Mouse (Mus musculus) left cerebral cortex, adult 2 months (tissue): ENCODE measurements at regions not wholly inside any gene's neighbourhood (a gene's known extent, or its start where the extent isn't known, plus 50 kb on each side); places are given as distances from the start of the nearest gene placed in this dataset.
A peak's percentile ranks its signal among the peaks of the same experiment; 100 is the strongest.

Source experiments
- DNase-seq, 2 experiments: peaks; one replicate each; pipeline ENCODE4 v3.0.0; 2021 to 2022; ENCODE audit warnings: low spot score in 2 of 2, mixed read lengths in 1 of 2; ENCODE audit errors: extremely low spot score in 1 of 2
- H3K27ac ChIP-seq: fragments of 200-600 bp; 2 replicates; pipeline ENCODE4 v1.8.1; 2022
- H3K4me3 ChIP-seq: fragments of 200-600 bp; 2 replicates; pipeline ENCODE4 v1.8.1; 2022
- CTCF ChIP-seq: fragments of 200-600 bp; IDR thresholded peaks from 2 replicates; pipeline ENCODE4 v1.8.1; 2022; ENCODE audit warnings: antibody characterized with exemption, mild to moderate bottlenecking, moderate library complexity
- intact Hi-C: fragments of 180-260 bp; cut with DNase I; formaldehyde crosslinking; loops from one replicate; pipeline ENCODE4 v1.15.1; 2025

DNA sequence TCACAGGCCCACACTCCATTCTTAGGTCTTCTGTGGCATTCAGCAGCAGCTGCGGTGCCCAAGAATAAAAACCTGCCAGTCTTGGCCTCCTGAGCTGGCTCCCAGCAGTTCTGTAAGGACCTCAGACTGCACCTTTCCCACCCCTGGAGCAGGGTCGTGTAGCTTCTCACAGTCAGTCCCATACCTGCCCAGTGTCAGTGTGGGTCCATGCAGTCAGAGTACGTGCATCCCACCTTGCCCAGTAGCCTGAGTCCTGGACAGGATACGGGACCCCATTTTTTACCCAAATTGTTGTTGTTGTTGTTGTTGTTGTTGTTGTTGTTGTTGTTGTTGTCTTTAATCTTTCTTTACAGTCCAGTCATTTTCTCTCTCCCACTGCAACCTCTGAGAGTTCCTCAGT, 6811.3 kb downstream of the 9330182O14Rik start:
- intact Hi-C loops, result no loop called here
- Histone ChIP-seq H3K4me3 (no peak overlapping the region), H3K27ac (no peak overlapping the region)
- TF ChIP-seq CTCF, result no peak
- DNase-seq, result no peak

GRCm38 (mm10) chr15:46990201-46990600, 6856.0 kb downstream of the 9330182O14Rik start:
- peak; percentile 36 for TF ChIP-seq CTCF
- H3K4me3 ChIP-seq, result no peak overlapping the region
- DNase-seq, result no peak
- intact Hi-C loops, result loop anchor here (5.0 kb wide), 1 partner anchor 1718 kb away; no protein-coding TSS in a partner anchor
- H3K27ac ChIP-seq, result no peak overlapping the region

DNA sequence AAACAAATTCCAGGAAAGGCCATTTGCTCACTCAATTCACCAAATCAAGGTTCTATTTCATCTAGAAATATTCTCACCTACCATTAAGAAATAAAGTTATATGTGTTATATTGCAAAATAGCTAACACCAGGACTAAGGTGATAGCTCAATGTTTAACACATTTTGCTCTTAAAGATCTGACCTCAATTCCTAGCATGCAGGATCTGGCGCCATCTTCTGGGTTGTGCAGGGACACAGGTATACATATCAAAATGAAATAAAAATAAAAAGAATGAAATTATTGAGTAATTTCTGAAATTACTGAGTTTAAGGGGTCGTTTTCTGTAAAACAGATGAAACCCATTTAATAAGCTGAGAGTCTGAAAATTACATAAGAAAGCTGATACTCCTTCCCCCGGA, 6862.9 kb downstream of the 9330182O14Rik start:
- peak; percentile 39 for TF ChIP-seq CTCF
- no peak for DNase-seq
- intact Hi-C loops, result no loop called here
- Histone ChIP-seq H3K4me3 (no peak overlapping the region), H3K27ac (no peak overlapping the region)
